Mouse (Mus musculus) fibroblast of lung, adult 2 months (primary cell): ENCODE data around the gene Wdr83os.
"Not testable (repeated sequence)": the region's sequence is repeated elsewhere in the genome, so short reads cannot be mapped to it uniquely, and the experiment has no call there.

Source experiments
- DNase-seq: peaks from one replicate; pipeline ENCODE4 v3.0.0-alpha.2; 2011; ENCODE audit warnings: low read depth

Wdr83os gene

GRCm38 (mm10) chr8:85119052-85119981 lies 38.8 kb downstream of the Wdr83os start:
- peak; percentile 54 for DNase-seq

DNA sequence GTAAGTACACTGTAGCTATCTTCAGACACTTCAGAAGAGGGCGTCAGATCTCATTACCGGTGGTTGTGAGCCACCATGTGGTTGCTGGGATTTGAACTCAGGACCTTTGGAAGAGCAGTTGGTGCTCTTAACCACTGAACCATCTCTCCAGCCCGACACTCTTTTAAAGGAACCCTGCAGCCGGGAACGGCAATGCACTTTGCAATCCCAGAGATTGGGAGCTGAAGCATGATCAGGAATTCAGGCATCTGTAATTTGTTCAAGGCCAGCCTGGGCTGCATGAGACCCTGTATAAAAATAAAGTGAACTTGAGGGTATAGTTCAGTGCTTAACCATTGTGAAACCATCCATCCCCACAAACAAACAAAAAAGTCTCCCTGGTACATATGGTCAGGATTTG lies 39.7 kb downstream of the Wdr83os start:
- not testable (repeated sequence) for DNase-seq

- no peak for DNase-seq
Observed at GRCm38 (mm10) chr8:85122995-85123394, 42.5 kb downstream of the Wdr83os start, which contains the start of gene Zfp791. Zfp791 (minus strand) TSS chr8:85123095.

- DNase-seq = no peak
Observed at GRCm38 (mm10) chr8:85123691-85124090, 43.2 kb downstream of the Wdr83os start.
